Mouse (Mus musculus) B cell, adult 67 days (primary cell): ENCODE results near the gene Oog1. TPM values are rescaled to one million over a fixed set of nuclear protein-coding genes. Genes with fewer than 3 reads are reported as not detected.

Experiments used
- total RNA-seq, 2 experiments: library from RNA; stranded (reverse); gene quantifications; 4 replicates each; pipeline ENCODE4 v1.2.4; 2023

Gene Oog1
- not detected for total RNA-seq

GRCm38 (mm10) chr12:87602388-87602787 is at the start of gene Oog1:
Gene Oog1 (plus strand): TSS chr12:87602688.

GRCm38 (mm10) chr12:87618569-87618968 is 16.1 kb downstream of the Oog1 start, which contains the start of gene Gm4027:
Gene Gm4027 (plus strand): TSS chr12:87618869.

GRCm38 (mm10) chr12:87644520-87644919 is 42.0 kb downstream of the Oog1 start, which contains the start of gene Gm16381:
Gene Gm16381 (minus strand): TSS chr12:87644620.

Other genes starting within 250 kb of the Oog1 start
- 10 to 100 TPM; 85.3 to 95.0 TPM for gene Sptlc2, start 214.3 kb upstream of the Oog1 start, total RNA-seq
- 10 to 100 TPM; 42.5 to 54.8 TPM for gene Slirp, start 158.8 kb upstream of the Oog1 start, total RNA-seq
- 100 to 1,000 TPM in 1 of 2 experiments, 10 to 100 TPM in 1; 81.2 to 104 TPM for gene Alkbh1, start 158.7 kb upstream of the Oog1 start, total RNA-seq
- gene Snw1, start 130.4 kb upstream of the Oog1 start, total RNA-seq = 10 to 100 TPM; 91.0 to 94.3 TPM
- not detected for gene Gm5788, start 108.0 kb upstream of the Oog1 start, total RNA-seq
- not detected for gene Gm8300, start 88.4 kb upstream of the Oog1 start, total RNA-seq
- gene Gm4027, start 16.2 kb downstream of the Oog1 start, total RNA-seq = not detected
- not detected for gene Gm16381, start 41.9 kb downstream of the Oog1 start, total RNA-seq
- not detected for gene Gm21319, start 173.1 kb downstream of the Oog1 start, total RNA-seq
- gene Gm21936, start 192.8 kb downstream of the Oog1 start, total RNA-seq = not detected
- not detected for gene BB287469, start 213.9 kb downstream of the Oog1 start, total RNA-seq
- not detected for gene Gm2001, start 239.7 kb downstream of the Oog1 start, total RNA-seq